Mouse (Mus musculus) kidney, adult 2 months (tissue): ENCODE measurements around the gene Tfap4.

Source experiments
- CTCF ChIP-seq: fragments of 200-500 bp; conservative IDR thresholded peaks from 2 replicates; pipeline ENCODE4 v1.5.1; 2011; ENCODE audit warnings: low read depth, mild to moderate bottlenecking, control low read depth, low read length, moderate library complexity, mixed read lengths; ENCODE audit not compliant: insufficient read depth, insufficient read length
- POLR2A ChIP-seq: fragments of 200-500 bp; IDR thresholded peaks from one replicate; pipeline ENCODE4 v1.6.1; 2011; ENCODE audit warnings: low read depth, low read length, control low read depth

DNA sequence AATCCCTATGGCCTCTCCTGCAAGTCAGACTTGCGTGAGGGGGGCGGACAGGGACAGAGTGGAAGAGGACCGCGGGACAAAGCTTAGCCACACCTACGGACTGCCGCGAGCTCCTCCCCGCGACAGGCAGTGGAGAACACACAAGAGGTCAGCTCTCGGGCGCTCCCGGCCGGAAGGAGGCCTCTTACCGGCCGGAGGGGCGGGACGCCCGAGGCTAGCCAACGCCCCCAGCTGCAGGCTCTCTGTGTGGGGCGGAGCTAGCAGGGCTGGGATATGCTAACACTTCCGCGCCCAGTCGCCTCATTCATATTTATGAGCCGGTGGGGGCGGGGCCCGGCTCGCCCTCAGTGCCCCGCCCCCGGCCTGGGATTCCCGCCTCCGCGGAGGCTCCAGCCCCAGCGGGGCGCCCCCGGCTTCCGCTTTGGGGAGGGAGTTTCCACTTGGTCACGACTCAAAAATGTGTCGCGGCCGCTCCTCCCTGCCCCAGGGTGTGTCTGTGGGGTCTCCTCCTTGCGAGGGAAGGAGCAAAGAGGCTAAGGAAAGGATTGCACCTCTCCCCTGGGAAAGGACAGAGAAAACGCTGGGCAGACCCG, 27.0 kb upstream of the Tfap4 start:
- 0 out of 2 replicates have a peak, but pooled peaks have one; percentile 8 for TF ChIP-seq CTCF
- TF ChIP-seq POLR2A: peak; percentile 19
